Mouse (Mus musculus) spleen, postnatal 4 days (tissue): ENCODE results near the gene 6330409D20Rik.

Experiments used
- DNase-seq, 2 experiments: peaks; one replicate each; pipeline ENCODE4 v3.0.0; 2022; ENCODE audit warnings: low spot score in 2 of 2

6330409D20Rik gene

GRCm38 (mm10) chr2:32699680-32700079, 41.1 kb downstream of the 6330409D20Rik start:
- no peak for DNase-seq

- DNase-seq: no peak
Observed at GRCm38 (mm10) chr2:32694691-32695090, 46.1 kb downstream of the 6330409D20Rik start.

- peak; percentile 90 to 95 for DNase-seq
Observed at GRCm38 (mm10) chr2:32693823-32694411, 46.9 kb downstream of the 6330409D20Rik start.

GRCm38 (mm10) chr2:32693282-32693681, 47.5 kb downstream of the 6330409D20Rik start:
- DNase-seq: no peak

- DNase-seq: no peak
Observed at GRCm38 (mm10) chr2:32692496-32692895, 48.3 kb downstream of the 6330409D20Rik start.

GRCm38 (mm10) chr2:32691041-32691440, 49.8 kb downstream of the 6330409D20Rik start:
- DNase-seq: no peak

- DNase-seq: peak; percentile 90 to 96
Observed at GRCm38 (mm10) chr2:32689420-32689819, 51.4 kb downstream of the 6330409D20Rik start.

- DNase-seq: no peak
Observed at GRCm38 (mm10) chr2:32687562-32687961, 53.3 kb downstream of the 6330409D20Rik start.

- no peak for DNase-seq
Observed at GRCm38 (mm10) chr2:32686640-32687039, 54.2 kb downstream of the 6330409D20Rik start.

- DNase-seq: no peak
Observed at GRCm38 (mm10) chr2:32685807-32686206, 55.0 kb downstream of the 6330409D20Rik start.

- DNase-seq: no peak
Observed at GRCm38 (mm10) chr2:32684681-32685428, 56.0 kb downstream of the 6330409D20Rik start.

- DNase-seq: no peak
Observed at GRCm38 (mm10) chr2:32683701-32684100, 57.1 kb downstream of the 6330409D20Rik start.

GRCm38 (mm10) chr2:32682721-32683417, 57.9 kb downstream of the 6330409D20Rik start:
- DNase-seq: no peak
